Mouse (Mus musculus): ENCODE data around the gene Aes.

- TF ChIP-seq GATA1 (IDR thresholded peaks at IDR 0.05; ENCODE audit: low read length) (no peak), TAL1 (IDR thresholded peaks at IDR 0.05; ENCODE audit: low read length) (no peak)
Measured at GRCm38 (mm10) chr10:81519227-81519977, 39.9 kb upstream of the Aes start.
